Mouse (Mus musculus): Measurements from ENCODE around the gene Shank3. TPM values are rescaled to one million over a fixed set of nuclear protein-coding genes. Genes with fewer than 3 reads are reported as not detected.

Shank3 gene
- polyA plus RNA-seq, 1 experiment from 2014 or later = 2.0 TPM

- no peak for ATAC-seq
- DNase-seq (ENCODE audit: low read depth, low spot score) = no peak
- peaks cover 42% of the 10 kb centered on the region for H3K27me3 ChIP-seq
- CTCF ChIA-PET = no interaction called here
- POLR2A ChIA-PET = no interaction called here
- in situ Hi-C loops (cut with MboI; ENCODE audit: low pct_unique_long_range_greater_than_20kb) = no loop called here
- TF ChIP-seq CTCF (IDR thresholded peaks at IDR 0.05) = no peak
Measured at GRCm38 (mm10) chr15:89463334-89464235, 35.8 kb upstream of the Shank3 start.

GRCm38 (mm10) chr15:89465052-89465451, 34.4 kb upstream of the Shank3 start:
- POLR2A ChIA-PET = no interaction called here
- DNase-seq (ENCODE audit: low read depth, low spot score) (no peak), ATAC-seq (no peak)
- CTCF ChIA-PET = no interaction called here
- in situ Hi-C loops (cut with MboI; ENCODE audit: low pct_unique_long_range_greater_than_20kb) = no loop called here
- TF ChIP-seq CTCF (IDR thresholded peaks at IDR 0.05) = no peak
- peaks cover 29% of the 10 kb centered on the region for H3K27me3 ChIP-seq

- CTCF ChIA-PET = interaction anchor here (1.6 kb wide), 1 partner anchor 62 kb away, joined by 5 read pairs; no protein-coding TSS in a partner anchor
- peaks cover 6% of the 10 kb centered on the region for H3K27me3 ChIP-seq
- no peak for TF ChIP-seq CTCF (IDR thresholded peaks at IDR 0.05)
- POLR2A ChIA-PET = no interaction called here
- DNase-seq (ENCODE audit: low read depth, low spot score) (no peak), ATAC-seq (no peak)
- in situ Hi-C loops (cut with MboI; ENCODE audit: low pct_unique_long_range_greater_than_20kb) = no loop called here
Measured at GRCm38 (mm10) chr15:89468577-89468976, 30.8 kb upstream of the Shank3 start.

- in situ Hi-C loops (cut with MboI; ENCODE audit: low pct_unique_long_range_greater_than_20kb) = no loop called here
- no peak for ATAC-seq
- CTCF ChIA-PET = interaction anchor here (1.0 kb wide), 1 partner anchor 77 kb away, joined by 3 read pairs; no protein-coding TSS in a partner anchor
- DNase-seq (ENCODE audit: low read depth, low spot score) = no peak
- POLR2A ChIA-PET = no interaction called here
- TF ChIP-seq CTCF (IDR thresholded peaks at IDR 0.05) = no peak
- no peaks in the 10 kb centered on the region for H3K27me3 ChIP-seq
Measured at GRCm38 (mm10) chr15:89471476-89471875, 27.9 kb upstream of the Shank3 start.

GRCm38 (mm10) chr15:89473370-89473769, 26.1 kb upstream of the Shank3 start:
- no peaks in the 10 kb centered on the region for H3K27me3 ChIP-seq
- ChIA-PET POLR2A (no interaction called here), CTCF (interaction anchor here (1.5 kb wide), 1 partner anchor 57 kb away, joined by 3 read pairs; no protein-coding TSS in a partner anchor)
- in situ Hi-C loops (cut with MboI; ENCODE audit: low pct_unique_long_range_greater_than_20kb) = no loop called here
- DNase-seq (ENCODE audit: low read depth, low spot score) = no peak
- no peak for TF ChIP-seq CTCF (IDR thresholded peaks at IDR 0.05)
- ATAC-seq = no peak

- H3K27me3 ChIP-seq = no peaks in the 10 kb centered on the region
- CTCF ChIA-PET = interaction anchor here (1.4 to 1.5 kb wide), 2 partner anchors 31 to 56 kb away, joined by 3 read pairs; no protein-coding TSS in a partner anchor
- no peak for TF ChIP-seq CTCF (IDR thresholded peaks at IDR 0.05)
- in situ Hi-C loops (cut with MboI; ENCODE audit: low pct_unique_long_range_greater_than_20kb) = no loop called here
- POLR2A ChIA-PET = no interaction called here
- DNase-seq (ENCODE audit: low read depth, low spot score) (no peak), ATAC-seq (no peak)
Measured at GRCm38 (mm10) chr15:89473921-89474320, 25.5 kb upstream of the Shank3 start.

- CTCF ChIA-PET = interaction anchor here (1.4 kb wide), 1 partner anchor 31 kb away, joined by 3 read pairs; no protein-coding TSS in a partner anchor
- in situ Hi-C loops (cut with MboI; ENCODE audit: low pct_unique_long_range_greater_than_20kb) = no loop called here
- ATAC-seq (no peak), DNase-seq (ENCODE audit: low read depth, low spot score) (no peak)
- H3K27me3 ChIP-seq = no peaks in the 10 kb centered on the region
- no peak for TF ChIP-seq CTCF (IDR thresholded peaks at IDR 0.05)
- POLR2A ChIA-PET = no interaction called here
Measured at GRCm38 (mm10) chr15:89474596-89475292, 24.7 kb upstream of the Shank3 start.

GRCm38 (mm10) chr15:89475293-89475600, 24.2 kb upstream of the Shank3 start:
- ATAC-seq = no peak

GRCm38 (mm10) chr15:89475611-89476474, 23.6 kb upstream of the Shank3 start:
- DNase-seq (ENCODE audit: low read depth, low spot score) = peak; percentile 37
- no peak for TF ChIP-seq CTCF (IDR thresholded peaks at IDR 0.05)
- POLR2A ChIA-PET = no interaction called here
- CTCF ChIA-PET = no interaction called here
- in situ Hi-C loops (cut with MboI; ENCODE audit: low pct_unique_long_range_greater_than_20kb) = no loop called here
- H3K27me3 ChIP-seq = no peaks in the 10 kb centered on the region
- peak; percentile 84 for ATAC-seq

More at GRCm38 (mm10) chr15:89475293-89475600, 24.2 kb upstream of the Shank3 start:
- TF ChIP-seq CTCF (IDR thresholded peaks at IDR 0.05) = no peak
- no peak for DNase-seq (ENCODE audit: low read depth, low spot score)
- in situ Hi-C loops (cut with MboI; ENCODE audit: low pct_unique_long_range_greater_than_20kb) = no loop called here
- H3K27me3 ChIP-seq = no peaks in the 10 kb centered on the region
- CTCF ChIA-PET = no interaction called here
- POLR2A ChIA-PET = no interaction called here

- POLR2A ChIA-PET = no interaction called here
- TF ChIP-seq CTCF (IDR thresholded peaks at IDR 0.05) = no peak
- no peaks in the 10 kb centered on the region for H3K27me3 ChIP-seq
- peak; percentile 10 for ATAC-seq
- CTCF ChIA-PET = no interaction called here
- peak; percentile 22 for DNase-seq (ENCODE audit: low read depth, low spot score)
- in situ Hi-C loops (cut with MboI; ENCODE audit: low pct_unique_long_range_greater_than_20kb) = no loop called here
Measured at GRCm38 (mm10) chr15:89476475-89476815, 23.0 kb upstream of the Shank3 start.

All from Patski (cell line).